Mouse (Mus musculus) small intestine, adult 2 months (tissue): ENCODE data around the gene Ccl6.

ENCODE experiments used
- CTCF ChIP-seq: fragments of 200-500 bp; IDR thresholded peaks from 2 replicates; pipeline ENCODE4 v1.5.1; 2012; ENCODE audit warnings: low read depth, mild to moderate bottlenecking, control low read depth, inconsistent platforms, low read length, moderate library complexity, mixed read lengths; ENCODE audit not compliant: insufficient replicate concordance, insufficient read length; ENCODE audit errors: extremely low read depth
- POLR2A ChIP-seq: fragments of 200-500 bp; IDR thresholded peaks from 2 replicates; pipeline ENCODE4 v1.6.1; 2012; ENCODE audit warnings: low read depth, mild to moderate bottlenecking, control low read depth, inconsistent platforms, low read length, moderate library complexity

DNA sequence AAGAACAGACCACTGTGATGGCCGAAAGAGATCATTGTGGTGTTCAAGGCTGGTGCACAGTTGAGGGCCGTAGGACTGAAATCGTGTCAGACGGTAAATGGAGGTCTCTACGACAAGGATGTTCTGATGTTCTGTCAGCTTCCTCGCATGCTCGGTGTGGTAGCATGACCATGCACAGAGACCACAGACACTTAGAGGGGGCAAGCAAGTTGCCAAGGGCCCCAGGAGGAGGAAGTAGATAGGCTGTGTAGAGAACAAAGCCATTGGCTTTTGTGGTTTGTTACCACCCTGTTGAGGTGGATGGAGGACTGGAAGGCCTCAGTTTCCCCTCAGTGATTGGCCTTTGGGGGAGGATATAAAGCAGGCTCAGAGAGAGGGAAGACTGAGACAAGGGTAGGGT, 23.6 kb downstream of the Ccl6 start:
- TF ChIP-seq CTCF (no peak), POLR2A (no peak)
